Mouse (Mus musculus): ENCODE measurements around the gene Ddx23.

The Ddx23 gene

DNA sequence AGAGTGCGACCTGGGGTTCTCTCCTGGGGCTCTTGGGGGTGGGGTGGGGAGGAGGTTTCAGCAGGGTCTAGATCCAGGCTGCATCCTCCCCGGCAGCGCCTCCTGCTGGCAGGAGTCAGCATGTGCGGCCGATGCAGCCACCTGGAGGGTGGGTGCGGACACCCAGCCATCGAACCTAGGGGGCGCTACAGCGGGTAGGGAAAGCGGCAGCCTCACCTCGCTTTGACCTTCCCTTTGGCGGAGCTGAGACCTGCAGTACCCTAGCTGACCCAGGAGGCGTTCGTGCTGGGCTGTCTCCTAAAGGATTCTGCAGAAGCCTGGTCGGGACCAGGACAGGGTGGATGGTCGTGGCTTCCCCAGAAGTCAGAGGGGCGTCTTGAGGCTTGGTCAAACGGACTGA, 31.2 kb downstream of the Ddx23 start:
- DNase-seq, result peak; percentile 74

DNA sequence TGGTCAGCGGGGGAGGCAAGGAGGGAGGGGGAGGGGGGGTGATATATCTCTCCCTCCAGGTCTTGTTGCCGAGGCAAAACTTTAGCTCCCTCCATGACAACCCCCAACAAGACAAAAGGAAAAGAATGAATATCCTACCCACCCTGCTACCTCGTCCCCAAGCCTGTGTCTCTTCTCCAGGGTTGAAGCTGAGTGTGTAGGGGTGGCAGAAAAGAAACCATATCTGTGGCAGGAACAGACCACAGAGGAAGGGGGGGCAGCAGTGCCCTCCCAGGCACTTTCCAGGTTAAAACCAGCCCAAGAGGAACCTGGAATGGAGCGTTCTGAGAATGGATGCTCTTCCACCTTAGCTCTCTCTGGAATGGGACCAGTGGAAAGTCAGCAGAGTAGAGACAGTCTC, 32.2 kb downstream of the Ddx23 start, which contains the start of gene Cacnb3:
Gene Cacnb3 (plus strand): TSS at position 301 of the 400 bp plus-strand sequence.
- no peak for DNase-seq

DNA sequence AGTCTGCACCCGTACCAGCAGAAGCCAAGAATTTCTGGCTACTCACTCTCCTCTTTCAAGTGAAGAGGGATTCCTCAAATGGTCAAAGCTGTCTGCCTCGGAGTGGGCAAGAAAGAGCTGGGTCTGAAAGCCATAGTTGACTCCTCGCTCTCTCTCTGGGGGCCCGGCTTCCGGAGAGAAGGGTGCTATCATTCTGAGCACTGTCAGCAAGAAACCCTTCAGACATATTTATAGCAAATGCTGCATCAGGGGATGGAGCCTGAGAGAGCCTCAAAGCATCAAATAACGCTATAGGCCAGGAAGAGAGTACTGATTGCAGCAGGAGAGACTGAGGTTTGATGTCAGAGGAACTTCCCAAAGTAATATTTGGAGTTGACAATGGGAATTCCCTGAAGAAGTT, 33.2 kb downstream of the Ddx23 start:
- no peak for DNase-seq

DNA sequence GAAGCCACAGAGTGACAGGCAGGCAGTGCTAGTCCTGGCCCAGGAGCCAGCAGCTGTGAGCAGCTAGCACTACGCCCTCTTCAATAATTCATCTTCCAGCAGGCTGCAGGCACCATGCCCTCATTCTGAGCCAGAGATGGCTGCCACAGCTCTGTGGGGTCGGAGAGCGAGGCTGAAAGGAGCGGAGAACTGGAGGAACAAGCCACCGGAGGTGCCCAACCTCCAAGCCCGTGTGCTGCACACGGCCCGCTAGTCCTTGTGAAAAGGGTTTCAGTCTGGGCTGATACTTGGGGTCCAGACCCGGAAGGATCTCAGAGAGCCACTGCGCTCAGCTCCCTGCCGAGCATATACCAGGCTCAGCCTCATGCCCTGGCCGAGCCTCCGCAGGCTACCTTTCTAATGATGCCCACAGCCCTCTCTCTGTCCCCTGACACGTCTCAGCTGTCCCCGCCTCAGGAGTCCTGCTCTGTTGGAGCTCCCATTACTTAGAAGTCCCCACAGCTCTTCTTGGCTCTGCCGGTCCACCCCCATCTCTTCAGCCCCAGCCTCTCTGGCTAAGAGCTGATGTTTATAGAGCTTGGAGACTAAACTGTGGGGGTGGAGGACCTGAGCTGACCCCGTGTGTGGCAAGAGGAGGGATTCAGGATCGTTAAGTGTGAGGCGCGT, 34.0 kb downstream of the Ddx23 start:
- no peak for DNase-seq

DNA sequence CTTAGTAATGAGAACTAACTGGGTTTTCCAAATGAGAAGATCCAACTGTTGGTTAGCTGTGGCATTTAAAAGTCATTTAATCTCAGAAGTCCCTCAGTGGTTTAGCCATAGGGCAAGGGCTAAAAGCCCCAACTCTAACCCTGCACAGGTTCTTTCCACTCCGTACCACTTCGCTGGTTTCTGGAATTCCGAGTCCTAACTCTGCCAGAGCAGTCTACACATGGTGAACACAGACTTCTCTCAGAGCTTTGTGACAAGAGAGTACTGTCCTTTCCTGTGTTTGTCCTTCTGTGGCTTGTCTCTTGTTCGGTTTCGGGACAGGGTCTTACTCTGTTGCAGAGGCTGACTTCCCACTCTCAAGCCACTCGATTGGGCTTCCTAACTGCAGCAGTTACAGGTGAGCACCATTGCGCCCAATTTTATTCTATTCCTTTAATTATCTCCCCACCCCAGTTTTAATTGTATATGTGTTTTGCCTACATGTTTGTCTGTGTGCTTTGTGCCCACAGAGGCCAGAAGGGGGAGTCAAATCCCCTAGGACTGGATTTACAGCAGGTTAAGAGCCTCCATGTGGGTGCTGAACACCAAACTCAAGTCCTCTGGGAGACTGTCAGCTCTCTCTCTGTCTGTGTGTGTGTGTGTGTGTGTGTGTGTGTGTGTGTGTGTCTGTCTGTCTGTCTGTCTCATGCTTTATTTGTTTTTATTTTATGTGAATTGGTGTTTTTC, 36.0 kb downstream of the Ddx23 start:
- no peak for DNase-seq

DNA sequence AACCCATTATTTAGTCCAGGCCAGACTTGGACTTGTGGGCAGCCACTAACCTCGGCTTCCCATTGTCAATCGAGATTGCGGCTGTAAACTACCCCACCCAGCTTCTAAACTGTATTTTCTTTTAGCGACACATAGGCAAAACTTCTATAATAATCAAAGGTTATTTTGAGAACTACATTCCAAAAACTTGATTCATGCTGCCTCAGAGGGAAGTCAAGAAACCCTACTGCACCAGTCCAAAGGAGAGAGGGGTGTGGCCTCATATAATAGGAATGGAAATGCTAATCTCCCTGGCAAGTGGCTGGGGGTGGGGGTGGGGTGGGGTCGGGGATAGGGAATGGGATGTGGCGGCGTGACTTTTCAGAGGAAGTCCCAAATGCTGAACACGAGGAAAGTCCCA, 36.6 kb downstream of the Ddx23 start:
- no peak for DNase-seq

DNA sequence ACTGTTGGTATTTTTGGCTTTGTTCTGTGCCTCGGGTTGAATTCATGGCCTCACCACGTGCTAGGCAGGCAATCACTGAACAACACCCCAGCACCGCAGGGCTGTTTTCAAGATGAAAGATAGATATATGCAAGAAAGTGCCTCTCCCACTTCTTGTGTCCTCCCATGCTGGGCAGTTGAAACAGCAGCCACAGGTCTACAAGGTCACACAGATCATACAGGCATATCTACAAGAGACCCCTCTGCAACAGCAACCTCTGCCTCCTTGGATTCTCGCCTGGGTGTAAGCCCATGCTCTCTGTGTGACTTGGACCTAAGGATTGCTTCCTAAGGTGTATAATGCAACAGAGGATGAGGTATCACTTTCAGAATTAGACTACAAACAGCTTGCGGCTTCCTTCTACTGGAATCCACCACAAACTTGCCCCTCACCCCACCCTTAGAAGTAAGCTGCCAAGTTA, 39.3 kb downstream of the Ddx23 start:
- DNase-seq, result no peak

DNA sequence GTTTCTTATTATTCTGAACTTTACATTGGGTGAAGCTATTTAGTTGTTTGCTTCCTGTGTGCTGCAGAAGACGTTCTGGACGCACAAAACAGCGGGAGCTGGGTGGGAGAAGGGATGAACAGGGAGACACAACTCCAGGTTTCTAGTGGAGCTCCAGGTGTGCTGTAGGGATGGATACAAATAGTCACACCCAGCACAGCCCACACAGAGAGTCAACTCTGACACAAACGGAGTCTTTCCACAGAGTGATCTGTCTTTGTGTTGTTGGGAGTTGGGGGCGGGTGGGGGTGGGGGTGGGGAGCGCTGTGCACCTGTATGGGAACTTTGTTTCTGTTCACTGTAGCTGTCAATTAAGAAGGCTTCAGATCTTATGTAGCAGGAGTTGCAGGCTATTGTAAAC, 40.0 kb downstream of the Ddx23 start:
- no peak for DNase-seq

DNA sequence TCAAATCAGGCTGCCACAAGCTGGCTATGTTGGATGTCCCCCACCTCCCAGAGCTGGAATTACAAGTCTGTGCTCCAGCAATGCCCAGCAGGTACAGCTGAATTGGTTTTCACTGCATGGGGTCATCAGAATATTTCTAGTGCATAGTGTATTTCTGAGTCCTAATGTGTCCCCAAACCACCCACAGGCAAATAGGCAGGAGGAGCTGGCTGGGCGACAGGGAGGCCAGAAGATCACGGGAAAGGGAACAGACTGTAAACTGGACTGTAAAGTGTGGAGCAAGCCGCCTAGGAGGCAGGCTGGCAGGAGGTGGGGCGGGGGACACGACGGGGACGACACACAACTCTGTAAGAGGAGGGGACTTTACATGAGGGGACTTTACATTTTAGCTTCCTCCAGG, 40.5 kb downstream of the Ddx23 start:
- peak; percentile 59 for DNase-seq

DNA sequence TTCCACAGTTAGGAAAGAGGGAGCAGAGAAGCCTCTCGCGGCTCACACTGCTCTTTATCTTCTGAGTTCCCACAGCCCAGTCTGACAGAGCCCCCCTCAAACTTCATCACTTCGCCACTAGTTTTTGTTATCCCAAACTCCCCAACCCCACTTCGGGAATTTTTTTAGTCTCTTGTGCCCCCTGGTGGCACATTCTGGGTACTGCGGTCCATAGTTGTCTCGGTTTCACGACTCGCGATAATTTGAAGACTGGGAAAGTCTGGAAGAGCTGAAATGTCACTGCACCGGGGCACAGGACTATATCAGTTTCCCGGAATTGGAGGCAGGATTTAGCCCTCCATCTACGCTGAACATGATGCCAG, 45.5 kb downstream of the Ddx23 start:
- DNase-seq, result peak; percentile 82

DNA sequence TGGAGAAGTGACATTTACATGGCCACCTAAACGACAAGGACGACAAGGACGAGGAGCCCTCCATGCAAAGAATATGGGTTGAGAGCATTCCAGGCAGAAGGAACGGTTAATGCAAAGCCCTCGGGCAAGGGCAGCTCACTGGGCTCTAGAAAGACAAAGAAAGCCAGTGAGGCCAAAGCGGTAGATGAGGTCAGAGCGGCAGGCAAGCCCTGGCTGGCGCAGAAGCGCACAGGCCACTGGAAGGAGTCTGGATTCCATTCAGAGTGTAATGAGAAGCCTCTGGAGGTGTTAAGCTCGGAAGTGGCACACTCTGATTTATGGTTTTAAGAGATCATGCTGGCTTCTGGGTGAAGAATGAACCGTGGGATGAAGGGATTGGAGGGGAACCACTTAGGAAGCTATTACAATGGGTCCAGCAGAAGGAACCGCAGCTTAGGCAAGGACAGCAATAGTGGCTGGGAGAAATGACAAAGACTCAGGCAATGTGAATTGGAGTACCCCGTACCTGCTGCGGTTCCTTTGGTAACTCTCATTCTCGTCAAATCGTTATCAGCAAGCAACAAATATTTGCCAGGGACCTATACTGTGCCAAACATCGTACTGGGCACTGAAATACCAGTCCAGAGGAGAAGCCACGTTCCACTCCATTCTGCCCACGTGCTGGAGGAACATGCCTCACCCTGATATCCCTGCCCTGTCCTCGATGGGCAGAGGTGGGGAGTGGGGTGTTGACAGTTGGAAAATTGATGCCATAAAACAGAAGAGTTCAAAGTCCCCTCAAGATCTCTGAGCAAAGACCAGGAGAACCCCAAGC, 46.1 kb downstream of the Ddx23 start:
- peak; percentile 49 for DNase-seq

DNA sequence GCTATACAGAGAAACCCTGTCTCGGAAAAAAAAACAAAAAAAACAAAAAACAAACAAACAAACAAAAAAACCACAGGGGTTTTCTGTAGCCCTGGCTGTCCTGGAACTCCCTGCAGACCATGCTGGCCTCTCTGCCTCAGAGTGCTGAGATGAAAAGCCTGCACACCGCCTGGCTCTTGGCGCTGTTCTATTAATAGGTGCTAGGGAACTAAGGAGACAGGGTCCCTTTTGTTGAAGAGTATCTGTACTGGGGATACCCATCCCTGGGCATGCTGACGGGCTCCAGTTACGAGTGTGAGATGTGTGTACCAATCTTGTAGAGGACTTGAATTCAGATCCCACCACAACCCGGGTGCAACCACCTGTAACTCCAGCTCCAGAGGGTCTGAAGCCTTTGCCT, 46.9 kb downstream of the Ddx23 start:
- DNase-seq, result no peak

DNA sequence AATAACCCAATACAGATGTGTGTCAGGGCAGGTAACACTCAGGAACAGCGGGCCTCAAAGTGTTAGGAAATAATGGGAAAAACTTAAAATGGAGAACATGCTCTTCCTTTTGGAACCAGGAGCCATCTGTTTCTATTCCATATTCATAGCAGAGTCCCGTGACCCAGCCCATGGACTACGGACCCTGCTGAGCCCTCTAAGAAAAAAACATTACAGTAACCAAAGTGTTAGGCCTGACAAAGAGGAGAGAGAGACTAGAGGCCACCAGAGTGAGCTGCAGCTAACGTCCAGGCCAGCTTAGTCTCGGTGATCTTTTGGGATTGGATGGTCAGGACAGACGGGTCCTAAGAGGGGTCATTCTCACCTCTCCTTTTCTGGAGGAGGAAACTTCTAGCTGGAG, 47.7 kb downstream of the Ddx23 start:
- peak; percentile 54 for DNase-seq

DNA sequence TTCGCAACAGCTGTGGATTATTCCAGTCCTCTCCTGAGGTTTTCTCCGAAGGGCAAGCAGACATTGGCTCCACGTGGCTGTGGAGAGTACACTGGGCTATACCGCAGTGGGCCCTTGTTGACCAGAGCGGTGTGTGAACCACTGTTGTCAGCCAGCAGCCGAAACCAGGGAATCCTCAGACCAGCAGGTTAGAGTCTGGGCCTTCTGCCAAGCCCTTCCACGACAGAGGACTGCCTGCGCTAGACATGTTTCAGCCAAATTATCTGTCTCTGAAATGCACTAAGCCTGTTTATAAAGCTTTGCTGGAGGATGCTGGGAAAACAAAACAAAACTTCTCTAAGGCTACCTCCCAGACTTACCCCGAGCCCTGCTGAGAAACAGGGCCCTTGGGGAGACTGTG, 48.1 kb downstream of the Ddx23 start:
- peak; percentile 79 for DNase-seq

DNA sequence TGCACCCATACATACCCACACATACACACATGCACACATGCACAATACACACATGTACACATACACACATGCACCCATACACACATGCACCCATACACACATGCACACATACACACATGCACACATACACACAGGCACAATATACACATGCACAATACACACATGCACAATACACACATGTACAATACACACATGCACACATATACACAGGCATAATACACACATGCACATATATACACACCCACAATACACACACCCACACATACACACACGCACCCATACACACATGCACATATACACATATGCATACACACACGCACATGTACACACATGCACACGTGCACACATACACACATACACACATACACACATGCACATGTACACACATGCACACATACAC, 50.5 kb downstream of the Ddx23 start:
- no peak for DNase-seq

DNA sequence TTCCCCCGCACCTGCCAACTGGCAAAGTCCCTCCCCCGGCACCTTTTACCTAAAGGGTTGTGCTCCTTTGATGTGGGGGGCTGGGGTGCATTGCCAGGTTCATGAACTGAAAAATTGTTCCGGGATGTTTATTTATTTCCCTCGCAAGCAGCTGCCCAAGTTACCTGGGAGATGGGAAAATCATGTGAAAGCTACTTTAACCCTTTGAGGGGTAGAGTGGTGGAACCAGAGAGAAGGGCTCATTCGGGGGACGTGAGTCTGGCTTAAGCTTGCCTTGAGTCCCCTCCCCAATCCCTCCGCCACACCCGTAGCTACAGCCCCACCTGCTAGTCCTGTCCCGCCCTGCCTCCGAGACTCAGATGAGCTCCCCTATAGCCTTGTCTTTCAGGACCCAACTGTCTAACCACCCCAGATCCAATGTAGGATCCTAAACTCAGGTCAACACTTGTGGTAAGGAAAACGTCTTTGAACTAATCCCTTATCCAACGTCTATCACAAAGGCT, 52.5 kb downstream of the Ddx23 start:
- DNase-seq, result no peak

DNA sequence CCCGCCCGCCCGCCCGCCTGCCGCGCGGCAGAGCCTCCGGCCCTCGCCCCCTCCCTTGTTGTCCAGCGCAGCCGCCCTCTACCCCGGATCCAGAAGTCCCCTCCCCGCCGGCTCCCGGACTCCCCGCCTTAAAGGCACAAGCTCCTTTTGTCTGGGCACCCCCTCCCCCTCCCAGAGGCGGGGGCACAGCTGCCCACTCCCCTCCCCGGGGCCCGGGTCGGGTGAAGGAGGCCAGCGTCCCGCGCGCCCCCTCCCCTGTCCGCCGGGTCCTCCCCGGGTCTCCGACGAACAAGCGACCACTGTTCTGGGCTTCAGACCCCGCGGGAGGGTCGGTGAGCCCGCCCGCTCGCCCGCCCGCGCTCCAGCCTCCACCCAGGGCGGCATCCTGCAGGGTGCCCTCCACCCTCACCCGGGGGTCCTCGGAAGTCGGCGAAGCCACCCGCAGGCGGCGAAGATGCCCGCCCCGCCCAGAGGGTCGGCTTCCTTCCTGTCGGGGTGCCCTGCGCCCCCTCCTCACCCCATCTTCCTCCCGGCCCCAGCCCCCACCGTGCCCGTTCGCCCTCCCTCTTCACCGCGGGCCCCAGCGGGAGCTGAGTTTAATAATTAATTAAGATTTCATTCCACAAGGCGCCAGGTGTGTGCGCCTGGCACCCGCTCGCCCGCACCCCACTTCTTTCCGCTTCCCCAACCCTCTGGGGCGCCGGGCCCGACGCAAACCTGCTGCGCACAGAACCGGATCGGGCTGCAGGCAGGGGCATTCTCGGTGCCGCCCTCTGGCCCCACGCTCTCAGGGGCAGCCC, 53.2 kb downstream of the Ddx23 start, which contains the start of gene Adcy6:
Gene Adcy6 (minus strand): TSS at position 746 of the 800 bp plus-strand sequence.
- DNase-seq, result peak; percentile 92

DNA sequence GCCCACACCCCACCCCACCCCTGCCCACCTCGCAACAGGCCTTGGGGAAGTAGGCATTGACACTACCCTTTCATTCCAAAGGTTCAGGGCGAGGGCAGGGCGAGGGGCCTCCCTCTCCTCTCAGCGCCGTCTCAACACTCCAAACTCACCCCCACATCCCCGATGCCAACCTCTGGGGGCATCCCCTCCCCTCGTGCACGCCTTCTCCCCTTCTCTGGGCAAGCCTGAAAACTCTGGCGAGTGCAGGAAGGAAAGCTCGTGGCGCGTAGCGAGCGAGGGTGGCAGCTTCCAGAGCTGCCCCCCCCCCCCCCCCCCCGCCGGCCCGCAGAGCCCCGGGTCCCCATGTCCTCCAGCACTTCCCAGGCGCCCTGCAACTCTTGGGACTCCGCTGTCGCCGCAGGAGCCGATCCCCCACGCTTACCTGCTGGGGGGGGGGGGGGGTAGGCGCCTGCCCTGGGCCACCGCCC, 53.9 kb downstream of the Ddx23 start:
- DNase-seq, result peak; percentile 51

DNA sequence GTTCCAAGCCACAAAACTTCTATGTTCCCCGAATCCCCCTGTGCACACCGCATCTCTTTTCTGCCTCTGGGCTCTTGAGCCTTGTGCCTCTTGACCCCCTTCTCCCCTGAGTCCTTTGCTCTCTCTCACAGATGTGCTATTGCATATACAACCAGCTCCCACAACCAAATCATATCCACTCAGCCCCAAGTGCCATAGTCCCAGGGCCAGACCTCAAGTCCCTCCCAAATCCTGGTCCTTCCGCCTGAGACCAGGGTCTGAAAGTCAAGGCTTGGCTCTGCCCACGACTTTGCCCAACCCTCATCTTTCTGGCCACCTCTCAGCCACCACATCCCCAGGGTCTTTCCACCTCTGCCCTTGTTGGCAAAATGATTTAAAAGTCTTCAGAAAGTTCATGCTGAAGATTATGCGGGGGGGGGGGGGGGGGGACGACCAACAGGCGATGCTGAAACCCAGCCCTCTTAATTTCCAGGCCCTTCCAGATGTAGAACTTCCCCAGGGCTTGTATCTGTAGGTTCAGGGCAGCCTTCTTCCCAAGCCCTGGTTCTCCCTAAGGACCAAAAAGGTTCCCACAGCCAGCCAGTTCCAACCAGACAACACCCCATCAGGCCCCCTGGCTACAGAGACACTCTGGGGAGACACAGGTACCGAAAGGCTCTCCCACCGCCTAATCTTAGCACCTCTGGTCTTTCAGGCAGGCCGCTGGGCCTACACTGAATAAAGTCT, 54.5 kb downstream of the Ddx23 start:
- DNase-seq, result peak; percentile 49

DNA sequence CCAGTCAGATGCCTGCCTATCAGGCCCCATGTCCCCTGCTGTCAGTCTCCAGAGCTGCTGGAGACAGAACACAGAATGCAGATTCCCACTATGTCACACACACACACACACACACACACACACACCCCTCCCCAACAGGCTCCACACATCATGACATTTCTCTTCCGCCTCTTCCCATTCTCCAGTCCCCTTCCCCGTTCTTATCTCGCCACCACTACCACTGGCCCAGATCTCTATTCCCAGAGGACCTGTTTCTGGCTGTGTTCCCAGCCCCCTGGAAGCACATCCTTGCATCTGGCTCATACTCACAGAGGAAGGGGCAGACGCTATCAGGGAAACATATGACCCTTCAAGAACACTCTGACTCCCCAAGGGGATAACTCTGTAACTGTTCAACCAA, 55.1 kb downstream of the Ddx23 start:
- DNase-seq, result peak; percentile 88

DNA sequence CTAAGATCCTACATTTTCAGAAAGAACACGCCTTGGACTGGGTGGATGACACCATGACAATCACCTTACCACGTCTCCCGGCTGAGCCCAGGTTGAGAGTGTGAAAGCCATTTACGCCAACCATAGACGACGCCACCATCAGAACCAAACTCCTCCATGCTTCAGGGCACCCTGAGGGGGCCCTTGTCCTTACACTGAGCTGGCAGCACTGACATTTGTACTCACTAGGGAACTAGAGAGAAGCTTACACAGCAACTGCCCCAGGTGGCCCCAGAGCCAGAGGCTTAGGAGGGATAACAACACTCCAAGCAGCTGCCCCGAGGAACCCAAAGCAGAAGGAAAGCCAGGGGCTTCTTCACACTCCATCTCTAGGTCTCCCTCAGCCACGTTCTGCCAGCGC, 56.0 kb downstream of the Ddx23 start:
- no peak for DNase-seq

DNA sequence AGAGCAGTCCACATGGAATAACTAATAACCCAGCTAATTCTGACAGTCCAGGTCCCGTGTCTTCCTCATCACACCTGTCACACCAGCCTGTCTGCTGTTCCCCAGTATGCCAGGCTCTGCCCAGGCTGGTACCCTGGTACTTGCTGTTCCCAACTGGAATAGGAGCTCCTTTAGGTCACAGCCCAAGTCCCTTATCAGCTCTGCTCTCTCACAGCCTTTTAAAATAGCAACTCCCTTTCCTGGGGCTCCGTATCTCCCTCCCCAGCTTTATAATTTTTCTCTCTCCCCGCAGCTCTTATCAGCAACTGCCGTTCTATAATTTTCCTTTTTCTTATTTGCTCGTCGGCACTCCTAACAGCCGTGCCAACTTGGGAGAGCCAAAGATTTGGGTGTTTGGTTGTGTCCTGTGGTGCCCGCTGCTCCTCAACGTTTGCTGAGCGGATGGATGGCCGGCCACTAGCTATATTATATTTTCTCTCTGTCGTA, 56.6 kb downstream of the Ddx23 start:
- DNase-seq, result no peak
